Mouse (Mus musculus) limb, embryonic 11.5 days (tissue): ENCODE results near the gene Ccdc190. TPM values are rescaled to one million over a fixed set of nuclear protein-coding genes. Genes with fewer than 3 reads are reported as not detected.

ENCODE experiments used
- ATAC-seq: fragments of 200-750 bp; cut with Nextera tagmentation; 2 replicates; pipeline ENCODE4 v1.8.0; 2017; ENCODE audit warnings: low read depth; ENCODE audit not compliant: insufficient number of reproducible peaks, low FRiP score, low TSS enrichment
- DNase-seq: peaks from one replicate; pipeline ENCODE4 v3.0.0-alpha.2; 2015; ENCODE audit warnings: low spot score
- H3K27ac ChIP-seq: fragments of 300-500 bp; sonication (generic); replicated peaks from 2 replicates; pipeline ENCODE4 v1.5.1; 2014; ENCODE audit warnings: low read depth, mild to moderate bottlenecking, low read length
- H3K27me3 ChIP-seq: fragments of 300-500 bp; sonication (generic); 2 replicates; pipeline ENCODE4 v1.6.1; 2014; ENCODE audit warnings: mild to moderate bottlenecking, low read length, mixed read lengths; ENCODE audit not compliant: control insufficient read depth, insufficient read depth
- H3K36me3 ChIP-seq: fragments of 300-500 bp; sonication (generic); 2 replicates; pipeline ENCODE4 v1.6.1; 2014; ENCODE audit warnings: mild to moderate bottlenecking, low read length, moderate library complexity, mixed read lengths; ENCODE audit not compliant: control insufficient read depth, insufficient read depth
- H3K4me1 ChIP-seq: fragments of 300-500 bp; sonication (generic); 2 replicates; pipeline ENCODE4 v1.6.1; 2014; ENCODE audit warnings: low read length, mixed read lengths; ENCODE audit not compliant: control insufficient read depth, insufficient read depth
- H3K4me2 ChIP-seq: fragments of 300-500 bp; sonication (generic); 2 replicates; pipeline ENCODE4 v1.6.1; 2014; ENCODE audit warnings: low read depth, mild to moderate bottlenecking, moderate library complexity; ENCODE audit not compliant: severe bottlenecking
- H3K4me3 ChIP-seq: fragments of 300-500 bp; sonication (generic); 2 replicates; pipeline ENCODE4 v1.5.1; 2014; ENCODE audit warnings: low read depth, low read length
- H3K9ac ChIP-seq: fragments of 300-500 bp; sonication (generic); 2 replicates; pipeline ENCODE4 v1.6.1; 2014; ENCODE audit warnings: mild to moderate bottlenecking, low read length
- H3K9me3 ChIP-seq: fragments of 300-500 bp; sonication (generic); 2 replicates; pipeline ENCODE4 v1.6.1; 2016; ENCODE audit warnings: low read length; ENCODE audit not compliant: control insufficient read depth
- WGBS: fragments of 180-500 bp; shearing (Covaris S2); extraction: QIAGEN DNeasy Blood & Tissue Kit; methylation state at CpG from one replicate; pipeline ENCODE4 v1.1.7; 2014; 5-methylcytosine and 5-hydroxymethylcytosine counted together
- polyA plus RNA-seq: library from polyadenylated mRNA; unstranded; fragments of >200 nt; fragmentation: Nextera tagmentation; extraction: Ambion mirVana; gene quantifications from 2 replicates; pipeline ENCODE4 v1.2.1, GENCODE M21; 2014

The Ccdc190 gene
- polyA plus RNA-seq, 1 experiment from 2014 or later, result not detected

DNA sequence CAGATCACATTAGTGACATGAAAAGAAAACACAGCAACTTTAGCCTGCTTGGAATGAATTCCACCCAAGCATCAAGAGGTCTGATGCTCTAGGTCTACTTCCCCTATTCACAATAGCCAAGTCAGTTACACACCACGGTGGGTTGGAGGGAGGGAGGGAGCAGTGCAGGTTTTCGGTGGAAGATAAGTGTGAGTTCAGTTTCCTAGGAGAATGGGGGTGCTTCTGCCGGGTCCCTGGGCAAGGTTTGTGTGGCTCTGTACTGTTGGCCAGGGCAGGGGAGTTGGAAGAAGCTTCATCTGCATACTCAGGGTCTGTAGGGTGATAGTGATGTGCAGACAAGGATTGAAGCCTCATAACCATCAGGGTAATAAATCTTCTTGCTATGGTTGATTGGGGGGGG is 17.6 kb downstream of the Ccdc190 start:
- Histone ChIP-seq H3K9ac (no peak overlapping the region), H3K4me2 (no peak overlapping the region), H3K9me3 (no peaks in the 10 kb centered on the region), H3K27me3 (no peaks in the 10 kb centered on the region), H3K36me3 (no peaks in the 10 kb centered on the region), H3K4me3 (no peak overlapping the region), H3K27ac (no peak overlapping the region), H3K4me1 (no peaks in the 10 kb centered on the region)
- 79% methylated on average over 3 of the region's 3 CpGs for WGBS
- no peak for DNase-seq
- ATAC-seq, result no peak

DNA sequence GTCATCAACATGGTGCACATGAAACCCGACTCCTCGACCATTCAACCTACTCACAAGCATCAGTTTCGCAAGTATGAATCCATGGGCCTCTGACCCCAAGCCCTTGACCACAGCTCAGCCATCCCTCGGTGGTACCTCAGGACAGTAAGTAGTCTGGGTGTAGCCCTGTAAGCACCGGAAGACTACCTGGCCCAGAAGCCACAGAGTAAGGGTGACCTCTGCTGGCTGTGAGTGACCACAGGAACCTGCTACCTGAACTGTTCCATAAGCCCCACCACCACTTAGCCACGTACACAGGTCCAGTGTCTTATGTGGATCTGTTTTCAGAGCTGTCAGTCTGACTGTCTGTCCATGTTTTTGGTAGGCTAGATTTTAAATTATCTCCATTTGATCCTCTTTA is 19.2 kb downstream of the Ccdc190 start:
- Histone ChIP-seq H3K27ac (no peak overlapping the region), H3K4me2 (no peak overlapping the region), H3K9me3 (no peaks in the 10 kb centered on the region), H3K36me3 (no peaks in the 10 kb centered on the region), H3K9ac (no peak overlapping the region), H3K27me3 (no peaks in the 10 kb centered on the region), H3K4me3 (no peak overlapping the region), H3K4me1 (no peaks in the 10 kb centered on the region)
- ATAC-seq (no peak), DNase-seq (no peak)
- 80% methylated on average over 6 of the region's 6 CpGs for WGBS

DNA sequence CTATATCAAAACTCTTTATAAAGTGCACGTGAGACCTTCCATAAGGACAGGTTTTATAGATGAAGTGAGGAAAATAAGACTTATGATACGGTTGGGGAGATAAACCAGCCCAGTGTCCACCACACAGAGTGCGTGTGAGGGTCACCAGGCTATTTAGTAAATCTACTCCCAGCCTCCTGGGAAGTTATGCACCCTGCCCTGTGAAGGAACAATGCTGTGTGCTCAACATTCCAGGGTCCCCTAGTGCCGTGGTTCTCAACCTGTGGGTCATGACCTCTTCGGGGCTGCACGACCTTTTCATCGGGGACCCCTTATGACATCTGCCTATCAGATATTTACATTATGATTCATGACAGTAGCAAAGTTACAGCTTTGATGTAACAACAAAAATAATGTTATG is 19.8 kb downstream of the Ccdc190 start:
- Histone ChIP-seq H3K4me2 (no peak overlapping the region), H3K27me3 (no peaks in the 10 kb centered on the region), H3K4me3 (no peak overlapping the region), H3K27ac (no peak overlapping the region), H3K9ac (no peak overlapping the region), H3K9me3 (no peaks in the 10 kb centered on the region), H3K4me1 (no peaks in the 10 kb centered on the region), H3K36me3 (no peaks in the 10 kb centered on the region; the same call in 1 of the 2 replicates)
- ATAC-seq, result no peak
- no peak for DNase-seq
- WGBS, result 82% methylated on average over 7 of the region's 7 CpGs

DNA sequence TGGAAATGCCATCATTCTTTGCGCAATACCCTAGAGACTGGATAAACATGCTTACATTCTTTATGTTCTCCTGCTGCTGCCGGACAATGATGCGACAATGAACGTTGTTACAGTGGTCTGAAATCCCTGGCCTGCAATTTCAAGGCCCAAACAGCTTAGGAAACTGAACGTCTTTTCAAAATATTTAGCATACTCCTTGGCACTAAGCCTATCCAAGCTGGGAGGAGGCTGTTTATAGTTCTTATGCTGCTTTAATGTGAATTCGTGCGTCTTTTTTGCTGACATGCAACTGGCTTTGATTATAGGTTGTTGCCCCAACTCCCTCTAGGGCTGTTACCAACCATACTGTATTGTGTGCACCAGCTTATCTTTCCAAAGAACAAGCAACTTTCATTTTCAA is 20.4 kb downstream of the Ccdc190 start:
- Histone ChIP-seq H3K4me3 (no peak overlapping the region), H3K4me1 (no peaks in the 10 kb centered on the region), H3K36me3 (no peaks in the 10 kb centered on the region; the same call in 1 of the 2 replicates), H3K27ac (no peak overlapping the region), H3K9me3 (no peaks in the 10 kb centered on the region), H3K9ac (no peak overlapping the region), H3K27me3 (no peaks in the 10 kb centered on the region), H3K4me2 (no peak overlapping the region)
- 82% methylated on average over 7 of the region's 7 CpGs for WGBS
- DNase-seq (no peak), ATAC-seq (no peak)

DNA sequence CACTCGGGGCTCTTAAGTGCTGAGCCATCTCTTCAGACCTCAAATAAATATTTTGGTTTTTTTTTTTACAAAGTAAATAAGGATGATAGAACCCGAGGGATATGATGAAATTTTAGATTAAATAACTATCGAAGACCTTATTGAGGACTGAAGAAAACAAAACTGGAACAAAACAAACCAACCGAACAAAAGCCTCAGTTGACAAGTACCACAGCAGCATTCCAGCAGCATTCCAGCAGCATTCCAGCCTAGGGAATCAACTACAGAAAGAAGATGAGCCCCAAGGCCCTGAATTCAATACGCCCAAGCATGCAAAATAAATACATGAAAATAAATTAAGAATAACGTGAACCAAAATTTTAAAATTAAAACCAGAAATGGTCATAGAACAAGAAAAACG is 21.5 kb downstream of the Ccdc190 start:
- no peaks in the 10 kb centered on the region for H3K4me1 ChIP-seq
- DNase-seq (no peak), ATAC-seq (no peak)
- H3K4me2 ChIP-seq, result no peak overlapping the region
- H3K9ac ChIP-seq, result no peak overlapping the region
- no peaks in the 10 kb centered on the region for H3K9me3 ChIP-seq
- H3K27me3 ChIP-seq, result no peaks in the 10 kb centered on the region
- H3K27ac ChIP-seq, result no peak overlapping the region
- no peak overlapping the region for H3K4me3 ChIP-seq
- 80% methylated on average over 7 of the region's 7 CpGs for WGBS
- H3K36me3 ChIP-seq, result no peaks in the 10 kb centered on the region; the same call in 1 of the 2 replicates

DNA sequence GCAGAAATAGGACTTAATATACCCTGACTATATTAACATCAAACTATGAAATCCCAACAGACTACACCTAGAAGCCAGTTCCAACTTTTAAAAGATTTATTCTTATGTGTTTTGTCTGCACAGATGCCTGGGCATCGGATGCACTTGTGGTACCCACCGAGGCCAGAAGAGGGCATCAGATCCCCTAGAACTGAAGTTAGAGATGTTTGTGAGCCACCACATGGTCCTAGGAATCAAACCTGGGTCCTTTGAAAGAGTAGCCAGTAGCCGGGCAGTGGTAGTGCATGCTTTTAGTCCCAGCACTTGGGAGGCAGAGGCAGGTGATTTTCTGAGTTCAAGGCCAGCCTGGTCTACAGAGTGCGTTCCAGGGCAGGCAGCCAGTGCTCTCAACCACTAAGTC is 22.2 kb downstream of the Ccdc190 start:
- no peak for ATAC-seq

DNA sequence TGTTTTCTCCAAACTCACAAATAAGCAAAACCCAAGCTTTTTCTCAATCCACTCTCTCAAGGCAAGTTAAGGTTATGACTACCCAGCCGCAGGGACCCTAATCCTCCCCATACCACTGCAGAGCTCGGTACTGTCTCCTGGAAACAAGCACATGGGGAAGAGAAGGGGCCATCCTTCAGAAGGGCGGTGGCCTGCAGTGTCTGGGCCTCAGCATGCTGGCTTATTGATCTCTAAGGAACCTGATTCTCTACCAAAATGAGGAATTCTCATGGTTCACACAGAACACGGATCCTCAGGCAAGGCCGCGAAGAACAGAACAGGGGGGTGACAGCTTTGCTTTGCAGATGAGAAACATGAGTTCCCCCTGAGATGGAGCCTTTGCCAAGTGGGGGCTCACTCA is 23.1 kb downstream of the Ccdc190 start:
- Histone ChIP-seq H3K36me3 (peaks cover 2% of the 10 kb centered on the region; the same call in 1 of the 2 replicates), H3K9me3 (no peaks in the 10 kb centered on the region), H3K4me3 (no peak overlapping the region), H3K4me2 (no peak overlapping the region), H3K27me3 (no peaks in the 10 kb centered on the region), H3K9ac (no peak overlapping the region), H3K4me1 (no peaks in the 10 kb centered on the region), H3K27ac (no peak overlapping the region)
- WGBS, result 93% methylated on average over 6 of the region's 6 CpGs
- DNase-seq (no peak), ATAC-seq (no peak)

More for the DNA sequence above, 22.2 kb downstream of the Ccdc190 start:
- Histone ChIP-seq H3K9ac (no peak overlapping the region), H3K9me3 (no peaks in the 10 kb centered on the region), H3K4me3 (no peak overlapping the region), H3K27ac (no peak overlapping the region), H3K4me1 (no peaks in the 10 kb centered on the region), H3K27me3 (no peaks in the 10 kb centered on the region), H3K4me2 (no peak overlapping the region), H3K36me3 (peaks cover 1% of the 10 kb centered on the region; the same call in 1 of the 2 replicates)
- DNase-seq, result peak; percentile 29
- WGBS, result 89% methylated on average over 4 of the region's 4 CpGs

DNA sequence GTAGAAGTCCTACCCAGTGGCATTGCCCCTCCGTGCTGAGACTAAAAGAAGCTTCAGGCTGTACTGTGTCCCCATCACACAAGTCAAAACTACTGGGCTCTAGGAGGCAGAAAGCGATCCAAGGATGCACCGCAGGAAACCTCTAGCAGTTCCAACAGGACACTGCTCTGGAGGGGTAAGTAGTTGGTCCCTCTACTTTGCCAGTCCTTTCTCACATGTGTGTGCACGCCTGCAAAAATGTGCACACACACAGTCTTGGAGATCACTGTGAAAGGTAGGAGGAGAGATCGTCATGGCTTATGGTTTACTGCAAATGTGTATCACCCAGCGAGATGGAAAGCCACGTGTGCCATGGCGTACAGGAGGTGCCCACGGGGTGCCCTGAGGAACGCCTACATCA is 24.2 kb downstream of the Ccdc190 start:
- 95% methylated on average over 10 of the region's 10 CpGs for WGBS
- ATAC-seq (no peak), DNase-seq (no peak)
- H3K9ac ChIP-seq, result no peak overlapping the region
- H3K9me3 ChIP-seq, result no peaks in the 10 kb centered on the region
- H3K4me3 ChIP-seq, result no peak overlapping the region
- H3K4me2 ChIP-seq, result no peak overlapping the region
- H3K4me1 ChIP-seq, result no peaks in the 10 kb centered on the region
- no peak overlapping the region for H3K27ac ChIP-seq
- H3K27me3 ChIP-seq, result no peaks in the 10 kb centered on the region
- H3K36me3 ChIP-seq, result peaks cover 6% of the 10 kb centered on the region; the same call in 1 of the 2 replicates

DNA sequence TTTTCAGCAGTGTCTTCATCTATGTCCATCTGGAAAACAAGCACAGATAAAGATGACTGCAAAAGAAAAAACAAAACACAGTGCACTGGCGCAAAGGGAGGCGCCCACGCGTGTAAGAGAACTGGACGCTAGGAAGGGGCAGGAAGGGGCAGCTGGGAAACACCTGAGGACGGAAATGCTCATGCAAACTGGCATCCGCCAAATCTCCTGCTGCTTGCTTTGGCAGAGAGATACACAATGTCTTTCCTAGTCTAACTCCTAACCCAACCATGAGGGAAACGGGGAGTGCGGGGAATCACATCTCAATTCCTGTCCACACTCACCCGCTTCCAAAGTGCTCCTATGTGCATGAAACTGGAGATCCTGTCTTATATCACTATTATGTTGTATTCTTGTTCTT is 24.7 kb downstream of the Ccdc190 start:
- Histone ChIP-seq H3K27ac (no peak overlapping the region), H3K27me3 (no peaks in the 10 kb centered on the region), H3K4me3 (no peak overlapping the region), H3K9me3 (no peaks in the 10 kb centered on the region), H3K4me1 (no peaks in the 10 kb centered on the region), H3K36me3 (peaks cover 6% of the 10 kb centered on the region; the same call in 1 of the 2 replicates), H3K4me2 (no peak overlapping the region), H3K9ac (no peak overlapping the region)
- WGBS, result 97% methylated on average over 10 of the region's 10 CpGs
- DNase-seq (no peak), ATAC-seq (no peak)
